Mouse (Mus musculus) heart, adult 2 months (tissue): ENCODE data around the gene Frmd6. TPM values are rescaled to one million over a fixed set of nuclear protein-coding genes. Genes with fewer than 3 reads are reported as not detected.
A peak's percentile ranks its signal among the peaks of the same experiment; 100 is the strongest.

Source experiments
- DNase-seq, 2 experiments: peaks; one replicate each; pipeline ENCODE4 v3.0.0; 2021
- H3K27ac ChIP-seq: fragments of 200-600 bp; 2 replicates; pipeline ENCODE4 v1.8.1; 2022
- H3K27me3 ChIP-seq: fragments of 200-500 bp; 2 replicates; pipeline ENCODE4 v1.6.1; 2012; ENCODE audit warnings: mild to moderate bottlenecking, low read length, inconsistent platforms, mixed read lengths; ENCODE audit not compliant: control insufficient read depth, insufficient read depth
- H3K36me3 ChIP-seq: fragments of 200-500 bp; 2 replicates; pipeline ENCODE4 v1.6.1; 2012; ENCODE audit warnings: low read length, inconsistent platforms; ENCODE audit not compliant: control insufficient read depth, insufficient read depth
- H3K4me1 ChIP-seq: fragments of 200-500 bp; 2 replicates; pipeline ENCODE4 v1.6.1; 2011; ENCODE audit warnings: low read length; ENCODE audit not compliant: control insufficient read depth, insufficient read depth
- H3K4me3 ChIP-seq: fragments of 200-600 bp; 2 replicates; pipeline ENCODE4 v1.8.1; 2022
- H3K79me2 ChIP-seq: fragments of 200-500 bp; replicated peaks from 2 replicates; pipeline ENCODE4 v1.6.1; 2012; ENCODE audit warnings: mild to moderate bottlenecking, inconsistent platforms, low read length, moderate library complexity, mixed read lengths; ENCODE audit not compliant: control insufficient read depth, insufficient read depth
- H3K9ac ChIP-seq: fragments of 200-500 bp; 2 replicates; pipeline ENCODE4 v1.6.1; 2012; ENCODE audit warnings: low read depth, mild to moderate bottlenecking, control low read depth, inconsistent platforms, low read length, mixed read lengths
- CTCF ChIP-seq: fragments of 200-600 bp; IDR thresholded peaks from 2 replicates; pipeline ENCODE4 v1.8.1; 2022; ENCODE audit warnings: antibody characterized with exemption, mild to moderate bottlenecking, moderate library complexity
- EP300 ChIP-seq: fragments of 200-500 bp; IDR thresholded peaks from 2 replicates; pipeline ENCODE4 v1.6.1; 2011; ENCODE audit warnings: low read depth, low read length, control low read depth; ENCODE audit not compliant: insufficient read depth
- POLR2A ChIP-seq: fragments of 200-500 bp; IDR thresholded peaks from 2 replicates; pipeline ENCODE4 v1.6.1; 2011; ENCODE audit warnings: mild to moderate bottlenecking, low read depth, low read length, control low read depth; ENCODE audit not compliant: insufficient read depth
- WGBS: fragments of 180-500 bp; shearing (Covaris S2); methylation state at CpG from one replicate; pipeline ENCODE4 v1.1.7; 2018; 5-methylcytosine and 5-hydroxymethylcytosine counted together
- intact Hi-C: fragments of 180-260 bp; cut with DNase I; formaldehyde crosslinking; loops from one replicate; pipeline ENCODE4 v1.15.1; 2025
- polyA plus RNA-seq: library from polyadenylated mRNA; depleted of rRNA; stranded (reverse); fragments of >200 nt; gene quantifications from 2 replicates; pipeline ENCODE4 v1.2.3, GENCODE M21; 2012
- total RNA-seq, 2 experiments: library from RNA; stranded (reverse); gene quantifications; 2 replicates each; pipeline ENCODE4 v1.2.3; 2021

The Frmd6 gene
- total and polyA plus RNA-seq, 3 experiments: 17.3 to 33.2 (median 31.4) TPM

GRCm38 (mm10) chr12:70885576-70885975 is 60.3 kb downstream of the Frmd6 start:
- intact Hi-C loops: no loop called here
- H3K36me3 ChIP-seq: peaks cover 4% of the 10 kb centered on the region
- no peak overlapping the region for H3K9ac ChIP-seq
- TF ChIP-seq EP300 (no peak), CTCF (no peak), POLR2A (no peak)
- 74% methylated on average over 10 of the region's 10 CpGs for WGBS
- no peaks in the 10 kb centered on the region for H3K79me2 ChIP-seq
- peaks cover 10% of the 10 kb centered on the region for H3K4me1 ChIP-seq
- H3K4me3 ChIP-seq: no peak overlapping the region
- no peak overlapping the region for H3K27ac ChIP-seq
- no peak for DNase-seq
- no peaks in the 10 kb centered on the region for H3K27me3 ChIP-seq

- Histone ChIP-seq H3K27me3 (no peaks in the 10 kb centered on the region), H3K27ac (no peak overlapping the region), H3K4me3 (no peak overlapping the region), H3K79me2 (no peaks in the 10 kb centered on the region), H3K9ac (no peak overlapping the region), H3K36me3 (no peaks in the 10 kb centered on the region), H3K4me1 (no peaks in the 10 kb centered on the region)
- WGBS: 79% methylated on average over 5 of the region's 5 CpGs
- DNase-seq: no peak
- intact Hi-C loops: no loop called here
- TF ChIP-seq EP300 (no peak), CTCF (no peak), POLR2A (no peak)
Measured at GRCm38 (mm10) chr12:70890405-70890804, 65.1 kb downstream of the Frmd6 start.

GRCm38 (mm10) chr12:70890874-70891470 is 65.7 kb downstream of the Frmd6 start:
- no peaks in the 10 kb centered on the region for H3K4me1 ChIP-seq
- no peak overlapping the region for H3K4me3 ChIP-seq
- WGBS: 88% methylated on average over 8 of the region's 8 CpGs
- H3K79me2 ChIP-seq: no peaks in the 10 kb centered on the region
- intact Hi-C loops: no loop called here
- H3K27me3 ChIP-seq: no peaks in the 10 kb centered on the region
- DNase-seq: no peak
- H3K27ac ChIP-seq: no peak overlapping the region
- TF ChIP-seq EP300 (no peak), POLR2A (no peak), CTCF (no peak)
- H3K36me3 ChIP-seq: no peaks in the 10 kb centered on the region
- no peak overlapping the region for H3K9ac ChIP-seq

- H3K4me1 ChIP-seq: no peaks in the 10 kb centered on the region
Measured at GRCm38 (mm10) chr12:70895275-70895674, 70.0 kb downstream of the Frmd6 start.

GRCm38 (mm10) chr12:70896068-70896467 is 70.8 kb downstream of the Frmd6 start:
- no peaks in the 10 kb centered on the region for H3K27me3 ChIP-seq
- no peak overlapping the region for H3K27ac ChIP-seq
- no peak overlapping the region for H3K4me3 ChIP-seq
- DNase-seq: no peak
- H3K9ac ChIP-seq: no peak overlapping the region
- no peaks in the 10 kb centered on the region for H3K36me3 ChIP-seq
- no peaks in the 10 kb centered on the region for H3K79me2 ChIP-seq
- intact Hi-C loops: no loop called here
- WGBS: 80% methylated on average over 10 of the region's 10 CpGs
- H3K4me1 ChIP-seq: no peaks in the 10 kb centered on the region
- TF ChIP-seq CTCF: no peak
- TF ChIP-seq POLR2A: no peak
- TF ChIP-seq EP300: no peak

More at GRCm38 (mm10) chr12:70895275-70895674, 70.0 kb downstream of the Frmd6 start:
- Histone ChIP-seq H3K27ac (no peak overlapping the region), H3K4me3 (no peak overlapping the region), H3K36me3 (no peaks in the 10 kb centered on the region), H3K79me2 (no peaks in the 10 kb centered on the region), H3K27me3 (no peaks in the 10 kb centered on the region), H3K9ac (no peak overlapping the region)
- DNase-seq: no peak
- intact Hi-C loops: no loop called here
- no peak for TF ChIP-seq POLR2A
- TF ChIP-seq EP300: no peak
- no peak for TF ChIP-seq CTCF
- WGBS: 79% methylated on average over 7 of the region's 7 CpGs

GRCm38 (mm10) chr12:70897434-70897833 is 72.1 kb downstream of the Frmd6 start:
- no peaks in the 10 kb centered on the region for H3K27me3 ChIP-seq
- H3K27ac ChIP-seq: no peak overlapping the region
- no peaks in the 10 kb centered on the region for H3K79me2 ChIP-seq
- DNase-seq: no peak
- TF ChIP-seq CTCF: peak; percentile 48
- no peak for TF ChIP-seq EP300
- TF ChIP-seq POLR2A: no peak
- no peak overlapping the region for H3K9ac ChIP-seq
- 88% methylated on average over 8 of the region's 8 CpGs for WGBS
- intact Hi-C loops: no loop called here
- no peaks in the 10 kb centered on the region for H3K36me3 ChIP-seq
- no peaks in the 10 kb centered on the region for H3K4me1 ChIP-seq
- no peak overlapping the region for H3K4me3 ChIP-seq
